Mouse (Mus musculus): ENCODE results near the gene Bag3.
A peak's percentile ranks its signal among the peaks of the same experiment; 100 is the strongest.
"Not testable (repeated sequence)": the region's sequence is repeated elsewhere in the genome, so short reads cannot be mapped to it uniquely, and the experiment has no call there.

Bag3 gene

DNA sequence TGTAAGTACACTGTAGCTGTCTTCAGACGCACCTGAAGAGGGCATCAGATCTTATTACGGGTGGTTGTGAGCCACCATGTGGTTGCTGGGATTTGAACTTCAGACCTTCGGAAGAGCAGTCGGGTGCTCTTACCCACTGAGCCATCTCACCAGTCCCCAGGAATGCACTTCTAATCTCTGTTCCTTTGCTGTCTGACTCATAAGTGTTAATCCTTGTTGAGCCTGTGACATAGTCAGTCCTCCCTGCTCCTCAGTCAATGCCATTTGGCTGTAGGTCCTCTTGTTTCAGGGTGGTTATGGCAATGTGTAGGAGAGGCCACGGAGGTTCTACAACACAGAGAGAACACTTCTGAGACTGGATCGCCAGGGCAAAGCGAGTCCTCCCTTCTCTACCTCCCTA lies 47.2 kb downstream of the Bag3 start:
- not testable (repeated sequence) for DNase-seq

GRCm38 (mm10) chr7:128572030-128572429 lies 48.6 kb downstream of the Bag3 start:
- DNase-seq: no peak

DNA sequence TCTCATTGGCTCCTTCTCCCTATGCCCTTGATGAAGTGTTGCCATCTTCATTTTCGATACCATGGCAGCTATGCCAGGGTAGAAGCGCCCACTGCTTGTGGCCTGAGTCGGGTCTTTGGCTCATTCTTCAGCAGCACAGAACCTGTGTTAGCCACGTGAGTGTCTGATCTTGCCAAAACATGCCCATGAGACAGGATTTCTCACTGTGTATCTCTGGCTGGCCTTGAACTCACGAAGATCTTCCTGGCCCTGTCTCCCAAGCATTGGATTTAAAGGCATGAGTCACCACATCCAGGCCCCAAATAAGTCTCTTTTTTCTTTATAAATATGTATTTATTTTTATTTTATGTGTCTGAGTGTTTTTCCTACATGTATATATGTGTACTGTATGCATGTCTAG lies 51.8 kb downstream of the Bag3 start:
- DNase-seq: no peak

DNA sequence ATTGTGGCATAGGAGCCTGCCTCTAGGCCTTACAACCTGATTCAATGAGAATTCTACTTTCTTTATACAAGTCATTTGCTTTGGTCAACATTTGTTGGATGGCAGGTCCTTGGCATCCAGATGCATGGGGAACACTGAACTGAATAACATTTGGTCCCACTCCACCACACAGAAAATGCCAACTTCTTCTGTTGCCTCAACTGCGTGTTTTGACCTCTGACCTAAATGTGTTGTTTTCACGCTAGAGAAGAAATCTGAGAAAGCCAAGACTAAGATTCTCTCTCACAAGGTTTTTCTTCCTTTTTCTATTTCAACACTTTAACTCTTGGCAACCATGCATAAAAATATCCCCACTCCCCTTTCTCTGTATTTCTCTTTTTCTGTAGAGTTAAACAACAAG lies 52.4 kb downstream of the Bag3 start:
- no peak for DNase-seq

DNA sequence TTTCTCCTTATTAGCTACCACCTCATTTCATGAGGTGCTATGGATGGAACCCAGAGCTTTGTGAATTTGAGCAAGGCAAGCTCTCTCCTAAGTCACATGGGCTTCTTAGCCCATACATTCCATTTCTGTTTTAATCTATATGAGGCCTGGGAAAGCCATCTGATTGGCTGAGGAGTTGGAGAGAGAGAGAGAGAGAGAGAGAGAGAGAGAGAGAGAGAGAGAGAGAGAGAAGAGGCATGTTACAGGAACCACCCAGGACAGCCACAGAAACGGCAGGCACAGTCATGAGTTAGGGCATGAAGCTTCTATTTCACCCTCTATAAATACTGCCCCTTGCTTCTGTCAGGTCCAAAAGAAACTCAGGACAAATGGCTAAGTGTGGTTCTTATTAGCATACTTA lies 54.2 kb downstream of the Bag3 start:
- DNase-seq: no peak

GRCm38 (mm10) chr7:128578199-128578945 lies 55.0 kb downstream of the Bag3 start:
- DNase-seq: no peak

GRCm38 (mm10) chr7:128579381-128579780 lies 56.0 kb downstream of the Bag3 start:
- no peak for DNase-seq

- no peak for DNase-seq
These were observed 56.9 kb downstream of the Bag3 start for GRCm38 (mm10) chr7:128580318-128580717.

- no peak for DNase-seq
These were observed 58.6 kb downstream of the Bag3 start for GRCm38 (mm10) chr7:128581864-128582484.

- DNase-seq: peak; percentile 51
These were observed 60.0 kb downstream of the Bag3 start for GRCm38 (mm10) chr7:128583213-128583948.

DNA sequence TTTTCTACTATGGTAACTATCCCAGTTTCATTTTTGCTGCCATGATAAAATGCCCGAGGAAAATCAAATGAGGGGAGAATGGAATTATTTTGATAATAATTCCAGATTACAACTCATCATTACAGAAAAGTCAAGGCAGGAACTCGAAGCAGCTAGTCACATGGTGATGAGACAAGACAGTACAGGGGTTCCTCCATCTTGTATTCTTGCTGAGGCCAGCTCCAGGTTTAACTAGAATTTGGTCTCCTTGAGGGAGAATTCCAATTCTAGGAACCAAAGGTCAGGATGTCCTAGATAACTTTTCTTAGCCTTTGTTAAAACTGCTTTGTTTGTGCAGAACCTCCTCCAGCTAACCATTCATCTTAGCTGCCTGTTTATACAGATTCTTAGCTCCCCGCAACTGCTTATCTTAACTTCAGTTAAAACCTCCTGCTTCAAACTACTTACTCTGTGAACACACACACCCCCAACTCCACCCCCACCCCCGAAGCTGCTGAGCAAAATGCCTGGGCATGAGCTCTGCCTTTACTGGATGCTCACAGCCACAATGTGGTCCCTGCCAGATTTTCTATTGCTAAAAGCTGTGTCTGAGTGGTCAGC lies 64.0 kb downstream of the Bag3 start:
- DNase-seq: no peak

- DNase-seq: peak; percentile 36
These were observed 68.1 kb downstream of the Bag3 start for GRCm38 (mm10) chr7:128591345-128592084.

DNA sequence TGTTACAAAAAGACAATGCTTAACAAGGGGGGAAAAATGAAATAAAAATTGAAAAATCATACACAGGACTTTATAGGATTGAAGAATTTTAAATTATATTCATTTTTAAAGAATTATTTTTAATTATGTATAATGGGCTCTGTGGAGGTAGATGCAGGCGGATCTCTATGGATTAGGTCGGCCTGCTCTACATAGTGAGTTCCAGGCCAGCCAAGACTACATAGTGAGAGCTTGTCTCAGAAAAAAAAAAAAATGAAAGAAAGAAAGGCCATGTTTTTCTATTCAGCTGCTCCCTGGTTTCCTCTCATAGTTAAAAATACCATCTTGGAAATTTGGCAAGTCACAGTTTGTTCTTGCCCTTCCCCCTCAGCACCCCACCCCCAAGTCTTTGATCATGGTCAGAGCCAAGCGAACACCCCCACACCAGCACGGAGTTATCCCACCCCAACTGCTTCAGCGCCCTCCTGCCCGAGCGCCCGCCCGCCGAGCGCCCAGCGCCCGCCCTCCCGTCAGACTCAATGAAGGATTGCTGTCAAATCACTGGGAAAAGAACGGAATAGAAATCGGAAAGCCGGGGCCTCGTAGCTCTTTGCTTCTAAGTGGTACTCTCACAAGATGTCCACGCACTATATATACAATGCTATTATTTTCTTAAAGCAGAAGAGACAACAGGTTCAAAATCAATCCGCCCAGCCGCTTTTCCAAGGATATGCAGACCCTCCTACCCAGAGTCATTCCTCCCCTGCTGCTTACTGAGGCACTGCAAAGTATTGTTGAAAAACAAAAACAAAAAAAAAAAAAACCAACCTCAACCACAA lies 68.9 kb downstream of the Bag3 start:
- peak; percentile 64 for DNase-seq

DNA sequence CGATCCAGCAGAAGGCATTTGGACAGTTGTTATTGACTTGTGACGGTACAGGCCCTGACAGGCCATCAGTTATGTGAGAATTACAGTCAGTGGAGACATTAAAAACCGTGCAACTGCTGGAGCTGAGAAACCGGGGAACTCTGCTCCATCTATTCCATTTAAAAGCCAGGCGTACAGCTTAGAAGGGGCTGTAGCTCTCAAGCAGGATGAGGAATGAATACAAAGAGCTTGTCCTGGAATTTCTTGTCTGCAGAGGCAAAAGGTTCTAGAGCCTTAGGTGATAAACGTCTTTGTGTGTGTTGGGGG lies 69.5 kb downstream of the Bag3 start:
- no peak for DNase-seq

DNA sequence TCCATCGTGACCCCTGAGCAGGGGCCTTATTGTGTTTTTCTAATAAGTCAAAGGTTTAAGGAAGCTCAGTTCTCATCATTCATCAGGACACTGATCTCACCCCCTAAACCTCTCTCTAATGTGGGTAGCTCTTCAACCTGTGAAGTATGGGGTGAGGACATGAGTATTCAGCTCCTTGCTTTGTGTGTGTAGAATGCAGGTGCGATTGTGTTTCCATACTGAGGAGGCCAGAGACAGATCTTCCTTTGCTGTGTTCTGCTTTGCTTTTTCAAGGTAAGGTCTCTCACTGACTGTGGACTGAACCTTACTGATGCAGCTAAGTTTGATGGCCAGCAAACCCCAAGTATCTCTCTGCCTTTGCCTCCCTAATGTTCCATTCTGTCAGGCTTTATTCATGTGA lies 72.9 kb downstream of the Bag3 start:
- DNase-seq: no peak
